Mouse (Mus musculus) heart, embryonic 16.5 days (tissue): ENCODE data around the gene Gm49320. TPM values are rescaled to one million over a fixed set of nuclear protein-coding genes. Genes with fewer than 3 reads are reported as not detected.

ENCODE experiments used
- ATAC-seq: fragments of 200-750 bp; cut with Nextera tagmentation; replicated peaks from 2 replicates; pipeline ENCODE4 v1.8.0; 2017; ENCODE audit warnings: moderate number of reproducible peaks; ENCODE audit not compliant: insufficient read depth, low FRiP score; ENCODE audit errors: extremely low read depth
- H3K27ac ChIP-seq: fragments of 300-500 bp; sonication (generic); 2 replicates; pipeline ENCODE4 v1.5.1; 2014; ENCODE audit warnings: mild to moderate bottlenecking, low read length, control low read depth, moderate library complexity
- H3K27me3 ChIP-seq: fragments of 300-500 bp; sonication (generic); 2 replicates; pipeline ENCODE4 v1.6.1; 2014; ENCODE audit warnings: low read length, mixed read lengths; ENCODE audit not compliant: control insufficient read depth, insufficient read depth
- H3K36me3 ChIP-seq: fragments of 300-500 bp; sonication (generic); 2 replicates; pipeline ENCODE4 v1.6.1; 2014; ENCODE audit not compliant: control insufficient read depth, insufficient read depth
- H3K4me1 ChIP-seq: fragments of 300-500 bp; sonication (generic); 2 replicates; pipeline ENCODE4 v1.6.1; 2014; ENCODE audit warnings: low read length, mixed read lengths; ENCODE audit not compliant: control insufficient read depth, insufficient read depth
- H3K4me2 ChIP-seq: fragments of 300-500 bp; sonication (generic); 2 replicates; pipeline ENCODE4 v1.6.1; 2014; ENCODE audit warnings: low read depth, mild to moderate bottlenecking, control low read depth, low read length
- H3K4me3 ChIP-seq: fragments of 300-500 bp; sonication (generic); 2 replicates; pipeline ENCODE4 v1.5.1; 2014; ENCODE audit warnings: mild to moderate bottlenecking, control low read depth, low read length
- H3K9ac ChIP-seq: fragments of 300-500 bp; sonication (generic); 2 replicates; pipeline ENCODE4 v1.6.1; 2014; ENCODE audit warnings: low read length, control low read depth
- H3K9me3 ChIP-seq: fragments of 300-500 bp; sonication (generic); replicated peaks from 2 replicates; pipeline ENCODE4 v1.6.1; 2016; ENCODE audit warnings: low read length; ENCODE audit not compliant: control insufficient read depth
- WGBS: fragments of 180-500 bp; shearing (Covaris S2); extraction: QIAGEN DNeasy Blood & Tissue Kit; methylation state at CpG from one replicate; pipeline ENCODE4 v1.1.7; 2014; 5-methylcytosine and 5-hydroxymethylcytosine counted together
- polyA plus RNA-seq: library from polyadenylated mRNA; unstranded; fragments of >200 nt; fragmentation: Nextera tagmentation; extraction: Ambion mirVana; gene quantifications from 2 replicates; pipeline ENCODE4 v1.2.1, GENCODE M21; 2015

Gm49320 gene
- polyA plus RNA-seq, 1 experiment from 2014 or later, result 0.81 TPM

DNA sequence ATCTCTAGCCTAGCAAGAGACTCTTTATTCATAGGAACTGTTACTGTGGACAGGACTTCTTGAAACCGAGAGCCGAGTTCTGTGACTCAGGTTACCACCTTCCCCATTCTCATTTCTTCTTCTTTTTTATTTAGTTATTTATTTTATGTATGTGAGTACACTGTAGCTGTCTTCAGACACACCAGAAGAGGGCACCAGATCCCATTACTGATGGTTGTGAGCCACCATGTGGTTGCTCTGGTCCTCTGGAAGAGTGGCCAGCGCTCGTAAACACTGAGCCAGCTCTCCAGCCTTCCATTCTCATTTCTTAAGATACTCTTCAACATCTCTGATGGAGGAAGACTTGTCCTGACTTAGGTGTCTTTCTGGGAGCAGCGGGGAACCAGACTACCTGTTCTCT is 54.1 kb downstream of the Gm49320 start:
- Histone ChIP-seq H3K36me3 (peaks cover 54% of the 10 kb centered on the region), H3K4me1 (no peaks in the 10 kb centered on the region), H3K9ac (no peak overlapping the region), H3K4me3 (no peak overlapping the region), H3K4me2 (no peak overlapping the region), H3K27me3 (no peaks in the 10 kb centered on the region), H3K27ac (no peak overlapping the region), H3K9me3 (no peaks in the 10 kb centered on the region)
- ATAC-seq, result no peak
- WGBS, result 94% methylated on average over 5 of the region's 5 CpGs

DNA sequence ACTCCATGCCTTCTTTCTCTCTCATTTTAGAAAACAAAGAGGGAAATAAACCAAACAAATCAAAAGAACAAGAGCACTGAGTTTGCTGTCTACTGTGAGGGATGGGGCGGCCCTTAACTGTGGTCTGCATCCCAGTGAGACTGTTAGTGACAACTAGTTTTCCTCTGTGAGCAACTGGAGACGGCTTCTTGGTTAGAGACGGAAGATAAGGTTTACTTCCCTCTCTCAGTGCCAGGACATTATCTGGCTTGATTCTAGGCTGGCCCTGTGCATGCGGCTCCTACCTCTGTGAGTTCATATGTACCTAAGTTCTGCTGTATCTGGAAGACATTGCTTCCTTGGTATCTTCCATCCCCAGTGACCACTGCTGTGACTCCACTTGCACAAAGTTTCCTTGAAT is 59.2 kb downstream of the Gm49320 start:
- Histone ChIP-seq H3K27me3 (no peaks in the 10 kb centered on the region), H3K4me2 (no peak overlapping the region), H3K4me1 (no peaks in the 10 kb centered on the region), H3K36me3 (peaks cover 64% of the 10 kb centered on the region), H3K9ac (no peak overlapping the region), H3K9me3 (no peaks in the 10 kb centered on the region), H3K27ac (no peak overlapping the region), H3K4me3 (no peak overlapping the region)
- no peak for ATAC-seq
- WGBS, result 70% methylated on average over 4 of the region's 4 CpGs

Other genes with a start within 250 kb of the Gm49320 start
- gene Cd209f, start 133.0 kb upstream of the Gm49320 start, polyA plus RNA-seq, result 0.12 TPM in 1 of 2 replicates, not detected in the other
- gene Cd209g, start 104.8 kb upstream of the Gm49320 start, polyA plus RNA-seq, result not detected in 2 replicates
- gene Evi5l, start 72.3 kb upstream of the Gm49320 start, polyA plus RNA-seq, result 15.0 and 16.7 TPM in 2 replicates
- 0.25 and 0.80 TPM in 2 replicates for gene Prr36, start 21.4 kb upstream of the Gm49320 start, polyA plus RNA-seq
- 0.39 and 0.54 TPM in 2 replicates for gene Lrrc8e, start 12.0 kb upstream of the Gm49320 start, polyA plus RNA-seq
- 20.8 and 25.0 TPM in 2 replicates for gene Map2k7, start 125 bp upstream of the Gm49320 start, polyA plus RNA-seq
- 3.0 and 3.6 TPM in 2 replicates for gene Tgfbr3l, start 9.3 kb downstream of the Gm49320 start, polyA plus RNA-seq
- 41.9 and 42.5 TPM in 2 replicates for gene Snapc2, start 14.2 kb downstream of the Gm49320 start, polyA plus RNA-seq
- gene Ctxn1, start 20.4 kb downstream of the Gm49320 start, polyA plus RNA-seq, result 27.5 and 28.4 TPM in 2 replicates
- 70.6 and 75.5 TPM in 2 replicates for gene Timm44, start 37.0 kb downstream of the Gm49320 start, polyA plus RNA-seq
- gene Ccl25, start 86.3 kb downstream of the Gm49320 start, polyA plus RNA-seq, result 40.8 and 79.9 TPM in 2 replicates
- gene Elavl1, start 86.5 kb downstream of the Gm49320 start, polyA plus RNA-seq, result 155 and 168 TPM in 2 replicates